Mouse (Mus musculus) forebrain, embryonic 12.5 days (tissue): ENCODE results near the gene Ell2. TPM values are rescaled to one million over a fixed set of nuclear protein-coding genes. Genes with fewer than 3 reads are reported as not detected.
"Not testable (repeated sequence)": the region's sequence is repeated elsewhere in the genome, so short reads cannot be mapped to it uniquely, and the experiment has no call there.

Source experiments
- ATAC-seq: fragments of 200-750 bp; cut with Nextera tagmentation; 2 replicates; pipeline ENCODE4 v1.8.0; 2017; ENCODE audit warnings: moderate TSS enrichment; ENCODE audit not compliant: low FRiP score
- H3K27ac ChIP-seq: fragments of 300-500 bp; sonication (generic); 2 replicates; pipeline ENCODE4 v1.5.1; 2016; ENCODE audit warnings: mild to moderate bottlenecking
- H3K27me3 ChIP-seq: fragments of 300-500 bp; sonication (generic); 2 replicates; pipeline ENCODE4 v1.6.1; 2016; ENCODE audit warnings: mild to moderate bottlenecking
- H3K36me3 ChIP-seq: fragments of 300-500 bp; sonication (generic); replicated peaks from 2 replicates; pipeline ENCODE4 v1.6.1; 2016; ENCODE audit warnings: mild to moderate bottlenecking
- H3K4me1 ChIP-seq: fragments of 300-500 bp; sonication (generic); 2 replicates; pipeline ENCODE4 v1.6.1; 2016
- H3K4me2 ChIP-seq: fragments of 300-500 bp; sonication (generic); 2 replicates; pipeline ENCODE4 v1.6.1; 2016; ENCODE audit warnings: mild to moderate bottlenecking, moderate library complexity
- H3K4me3 ChIP-seq: fragments of 300-500 bp; sonication (generic); replicated peaks from 2 replicates; pipeline ENCODE4 v1.5.1; 2016; ENCODE audit warnings: mild to moderate bottlenecking
- H3K9ac ChIP-seq: fragments of 300-500 bp; sonication (generic); 2 replicates; pipeline ENCODE4 v1.6.1; 2016; ENCODE audit warnings: mild to moderate bottlenecking
- H3K9me3 ChIP-seq: fragments of 300-500 bp; sonication (generic); 2 replicates; pipeline ENCODE4 v1.6.1; 2016
- WGBS: fragments of 180-500 bp; shearing (Covaris S2); methylation state at CpG from one replicate; pipeline ENCODE4 v1.1.7; 2016; 5-methylcytosine and 5-hydroxymethylcytosine counted together
- polyA plus RNA-seq: library from polyadenylated mRNA; unstranded; fragments of >200 nt; fragmentation: Nextera tagmentation; extraction: Ambion mirVana; gene quantifications from 2 replicates; pipeline ENCODE4 v1.2.1, GENCODE M21; 2016

Ell2 gene
- 2.3 and 3.2 TPM in 2 replicates for polyA plus RNA-seq

GRCm38 (mm10) chr13:75706457-75706856 lies at the start of gene Ell2:
Gene Ell2, plus strand, starts transcription at chr13:75706757.
- Histone ChIP-seq H3K9ac (peak within 1 kb of the TSS; percentile 69), H3K27ac (no peak within 1 kb of the TSS), H3K4me3 (peak within 1 kb of the TSS; percentile 75), H3K4me1 (peaks cover 11% of the 10 kb centered on the region; the same call in 1 of the 2 replicates), H3K36me3 (no peaks in the 10 kb centered on the region), H3K4me2 (peak within 1 kb of the TSS; percentile 81), H3K27me3 (peaks cover 10% of the 10 kb centered on the region), H3K9me3 (no peaks in the 10 kb centered on the region)
- no peak for ATAC-seq
- WGBS: 100% methylated on average over 1 of the region's 1 CpGs

- Histone ChIP-seq H3K4me1 (no peaks in the 10 kb centered on the region), H3K9me3 (no peaks in the 10 kb centered on the region), H3K36me3 (no peaks in the 10 kb centered on the region), H3K27me3 (no peaks in the 10 kb centered on the region), H3K9ac (no peak overlapping the region), H3K4me3 (no peak overlapping the region), H3K27ac (no peak overlapping the region), H3K4me2 (no peak overlapping the region)
- no peak for ATAC-seq
- 22% methylated on average over 3 of the region's 3 CpGs for WGBS
Measured at GRCm38 (mm10) chr13:75685438-75685837, 21.1 kb upstream of the Ell2 start.

GRCm38 (mm10) chr13:75686995-75687394 lies 19.6 kb upstream of the Ell2 start:
- no peaks in the 10 kb centered on the region for H3K4me1 ChIP-seq
- 88% methylated on average over 4 of the region's 4 CpGs for WGBS
- no peak overlapping the region for H3K27ac ChIP-seq
- H3K36me3 ChIP-seq: no peaks in the 10 kb centered on the region
- ATAC-seq: no peak
- no peak overlapping the region for H3K4me2 ChIP-seq
- no peaks in the 10 kb centered on the region for H3K27me3 ChIP-seq
- H3K9me3 ChIP-seq: no peaks in the 10 kb centered on the region
- no peak overlapping the region for H3K9ac ChIP-seq
- H3K4me3 ChIP-seq: no peak overlapping the region

- Histone ChIP-seq H3K4me3 (no peak overlapping the region), H3K27me3 (no peaks in the 10 kb centered on the region), H3K36me3 (no peaks in the 10 kb centered on the region), H3K4me1 (no peaks in the 10 kb centered on the region), H3K9ac (no peak overlapping the region), H3K27ac (no peak overlapping the region), H3K4me2 (no peak overlapping the region), H3K9me3 (no peaks in the 10 kb centered on the region)
- no peak for ATAC-seq
Measured at GRCm38 (mm10) chr13:75691625-75692024, 14.9 kb upstream of the Ell2 start.

GRCm38 (mm10) chr13:75693081-75693480 lies 13.5 kb upstream of the Ell2 start:
- H3K27ac ChIP-seq: no peak overlapping the region
- H3K36me3 ChIP-seq: no peaks in the 10 kb centered on the region
- H3K9ac ChIP-seq: no peak overlapping the region
- H3K4me1 ChIP-seq: no peaks in the 10 kb centered on the region
- no peaks in the 10 kb centered on the region for H3K9me3 ChIP-seq
- H3K4me2 ChIP-seq: no peak overlapping the region
- no peaks in the 10 kb centered on the region for H3K27me3 ChIP-seq
- H3K4me3 ChIP-seq: no peak overlapping the region
- no peak for ATAC-seq

GRCm38 (mm10) chr13:75702814-75703213 lies 3.7 kb upstream of the Ell2 start:
- Histone ChIP-seq H3K4me2 (no peak overlapping the region), H3K4me1 (no peaks in the 10 kb centered on the region), H3K9me3 (no peaks in the 10 kb centered on the region), H3K36me3 (no peaks in the 10 kb centered on the region), H3K27ac (no peak overlapping the region), H3K27me3 (no peaks in the 10 kb centered on the region; the same call in 1 of the 2 replicates), H3K9ac (no peak overlapping the region), H3K4me3 (no peak overlapping the region)
- WGBS: 53% methylated on average over 5 of the region's 5 CpGs
- no peak for ATAC-seq

- H3K4me3 ChIP-seq: peak overlapping the region; percentile 75
- H3K9me3 ChIP-seq: no peaks in the 10 kb centered on the region
- WGBS: 7% methylated on average over 64 of the region's 64 CpGs
- H3K27me3 ChIP-seq: peaks cover 10% of the 10 kb centered on the region
- no peak overlapping the region for H3K27ac ChIP-seq
- no peaks in the 10 kb centered on the region for H3K36me3 ChIP-seq
- H3K9ac ChIP-seq: peak overlapping the region; percentile 69
- peak; percentile 100 for ATAC-seq
- peaks cover 11% of the 10 kb centered on the region; the same call in 1 of the 2 replicates for H3K4me1 ChIP-seq
- peak overlapping the region; percentile 81 for H3K4me2 ChIP-seq
Measured at GRCm38 (mm10) chr13:75706882-75707816, 592 bp downstream of the Ell2 start.

- peak overlapping the region; percentile 69 for H3K9ac ChIP-seq
- peak overlapping the region; percentile 75 for H3K4me3 ChIP-seq
- under 1% methylated on average over 78 of the region's 83 CpGs for WGBS
- ATAC-seq: peak; percentile 64
- H3K36me3 ChIP-seq: no peaks in the 10 kb centered on the region
- H3K4me2 ChIP-seq: peak overlapping the region; percentile 81
- H3K27ac ChIP-seq: no peak overlapping the region
- H3K9me3 ChIP-seq: no peaks in the 10 kb centered on the region
- H3K27me3 ChIP-seq: peaks cover 10% of the 10 kb centered on the region
- H3K4me1 ChIP-seq: peaks cover 11% of the 10 kb centered on the region; the same call in 1 of the 2 replicates
Measured at GRCm38 (mm10) chr13:75707821-75708636, 1.5 kb downstream of the Ell2 start.

- H3K9me3 ChIP-seq: no peaks in the 10 kb centered on the region
- WGBS: 14% methylated on average over 8 of the region's 8 CpGs
- no peak for ATAC-seq
Measured at GRCm38 (mm10) chr13:75708637-75709002, 2.1 kb downstream of the Ell2 start.

GRCm38 (mm10) chr13:75709026-75709778 lies 2.6 kb downstream of the Ell2 start:
- H3K9me3 ChIP-seq: no peaks in the 10 kb centered on the region
- H3K4me3 ChIP-seq: no peak overlapping the region
- H3K4me1 ChIP-seq: peaks cover 11% of the 10 kb centered on the region; the same call in 1 of the 2 replicates
- ATAC-seq: no peak
- no peak overlapping the region for H3K27ac ChIP-seq
- WGBS: 52% methylated on average over 4 of the region's 4 CpGs
- peaks cover 10% of the 10 kb centered on the region for H3K27me3 ChIP-seq
- no peak overlapping the region for H3K9ac ChIP-seq
- H3K36me3 ChIP-seq: no peaks in the 10 kb centered on the region
- H3K4me2 ChIP-seq: peak overlapping the region; percentile 81

More at GRCm38 (mm10) chr13:75708637-75709002, 2.1 kb downstream of the Ell2 start:
- peaks cover 10% of the 10 kb centered on the region for H3K27me3 ChIP-seq
- H3K27ac ChIP-seq: no peak overlapping the region
- H3K4me3 ChIP-seq: peak overlapping the region; percentile 75
- no peaks in the 10 kb centered on the region for H3K36me3 ChIP-seq
- peak overlapping the region; percentile 69 for H3K9ac ChIP-seq
- H3K4me2 ChIP-seq: peak overlapping the region; percentile 81
- H3K4me1 ChIP-seq: peaks cover 11% of the 10 kb centered on the region; the same call in 1 of the 2 replicates

- H3K4me1 ChIP-seq: peaks cover 11% of the 10 kb centered on the region; the same call in 1 of the 2 replicates
- 77% methylated on average over 6 of the region's 6 CpGs for WGBS
- H3K27ac ChIP-seq: no peak overlapping the region
- no peak overlapping the region for H3K4me2 ChIP-seq
- H3K4me3 ChIP-seq: no peak overlapping the region
- no peak for ATAC-seq
- H3K9me3 ChIP-seq: no peaks in the 10 kb centered on the region
- no peaks in the 10 kb centered on the region for H3K36me3 ChIP-seq
- H3K27me3 ChIP-seq: peaks cover 10% of the 10 kb centered on the region
- H3K9ac ChIP-seq: no peak overlapping the region
Measured at GRCm38 (mm10) chr13:75710152-75710551, 3.6 kb downstream of the Ell2 start.

- WGBS: 82% methylated on average over 4 of the region's 4 CpGs
- H3K9ac ChIP-seq, ATAC-seq: not testable (repeated sequence)
Measured at GRCm38 (mm10) chr13:75711517-75711916, 5.0 kb downstream of the Ell2 start.

More at GRCm38 (mm10) chr13:75711517-75711916, 5.0 kb downstream of the Ell2 start:
- not testable (repeated sequence) for H3K9me3 ChIP-seq, H3K36me3 ChIP-seq, H3K4me2 ChIP-seq, H3K4me3 ChIP-seq, H3K27ac ChIP-seq, H3K27me3 ChIP-seq
- peaks cover 11% of the 10 kb centered on the region; the same call in 1 of the 2 replicates for H3K4me1 ChIP-seq
